Mouse (Mus musculus): ENCODE results near the gene Peg3. TPM values are rescaled to one million over a fixed set of nuclear protein-coding genes. Genes with fewer than 3 reads are reported as not detected.

Gene Peg3
- total and polyA plus RNA-seq, 3 experiments = not detected

DNA sequence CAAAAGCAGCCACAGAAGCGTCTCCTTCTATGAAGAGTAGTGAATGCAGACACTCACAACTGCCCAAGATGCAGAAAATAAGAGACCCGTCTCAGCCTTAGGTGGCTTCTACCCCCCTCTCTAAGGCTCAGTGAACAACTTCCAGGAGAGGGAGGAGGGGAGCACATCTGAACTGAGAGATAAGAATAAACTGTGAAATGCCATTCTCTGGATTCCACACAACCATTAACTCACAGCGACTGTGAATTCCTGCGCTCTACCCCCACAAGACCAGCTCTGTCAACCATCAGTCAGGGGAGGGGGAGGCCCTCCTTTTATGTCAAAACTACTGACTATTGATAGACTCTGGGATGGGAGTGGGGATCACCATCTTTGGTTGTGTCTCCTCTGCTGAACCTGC lies 47.5 kb upstream of the Peg3 start:
- Histone ChIP-seq H3K27ac (ENCODE audit: insufficient read depth, low read depth) (no peak overlapping the region), H3K79me2 (replicated peaks; ENCODE audit: control insufficient read depth, extremely low read depth, insufficient read depth, poor library complexity, severe bottlenecking) (no peaks in the 10 kb centered on the region), H3K4me2 (ENCODE audit: insufficient read depth, low read depth, poor library complexity, severe bottlenecking) (no peak overlapping the region), H3K9me3 (replicated peaks; ENCODE audit: low read length) (peaks cover 65% of the 10 kb centered on the region), H3K27me3 (replicated peaks) (no peaks in the 10 kb centered on the region), H3K9ac (ENCODE audit: insufficient read depth, low read depth) (no peak overlapping the region), H3K4me3 (replicated peaks in 1 of 3; ENCODE audit: low read depth in 2 of 3, low read length in 2 of 3, poor library complexity in 1 of 3) (no peak overlapping the region), H3K36me3 (replicated peaks in 1 of 2; ENCODE audit: control insufficient read depth in 1 of 2, insufficient read depth in 1 of 2, low read length in 1 of 2) (no peaks in the 10 kb centered on the region), H3K4me1 (ENCODE audit: control insufficient read depth in 1 of 2, insufficient read depth in 2 of 2) (no peaks in the 10 kb centered on the region)
- TF ChIP-seq MYC (IDR thresholded peaks at IDR 0.05; ENCODE audit: low read depth, low read length) = no peak
- no peak for TF ChIP-seq MXI1 (IDR thresholded peaks at IDR 0.05; ENCODE audit: low read depth, low read length)
- no peak for TF ChIP-seq ZC3H11A (IDR thresholded peaks at IDR 0.05; ENCODE audit: low read depth, low read length)
- TF ChIP-seq SMC3 (IDR thresholded peaks at IDR 0.05; ENCODE audit: low read depth, low read length) = no peak
- no peak for TF ChIP-seq CTCF (conservative IDR thresholded peaks at IDR 0.05 in 1 of 2, IDR thresholded peaks at IDR 0.05 in 1 of 2; ENCODE audit: low read depth in 2 of 2, low read length in 2 of 2)
- in situ Hi-C loops (cut with MboI; ENCODE audit: low pct_ligation_motif_present, low pct_unique_long_range_greater_than_20kb, low sequenced_read_pairs) (no loop called here), dilution Hi-C loops (cut with MboI; ENCODE audit: extremely low pct_ligation_motif_present, extremely low pct_unique_long_range_greater_than_20kb, low sequenced_read_pairs) (no loop called here)
- no peak for DNase-seq (ENCODE audit: extremely low read depth)

DNA sequence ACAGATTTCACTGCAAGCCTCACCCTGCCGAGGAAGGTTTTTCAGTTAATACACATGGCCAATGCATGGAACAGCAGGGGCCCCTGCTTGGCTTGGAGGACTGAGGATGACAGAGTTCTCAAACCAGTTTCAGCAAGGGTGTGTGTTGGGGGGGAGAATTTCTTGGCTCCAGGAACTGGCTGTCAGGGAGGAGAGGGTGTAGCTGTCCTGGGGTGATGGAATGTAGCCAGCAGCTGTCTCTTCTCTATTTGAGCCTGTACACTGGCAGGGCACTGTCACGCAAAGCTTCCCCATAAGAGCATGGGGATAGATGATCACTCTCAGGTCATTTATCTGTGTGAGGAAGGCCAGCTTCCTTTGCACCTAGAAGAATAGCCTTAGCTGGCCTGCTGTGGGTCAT lies 46.9 kb upstream of the Peg3 start:
- Histone ChIP-seq H3K4me3 (replicated peaks in 1 of 3; ENCODE audit: low read depth in 2 of 3, low read length in 2 of 3, poor library complexity in 1 of 3) (no peak overlapping the region), H3K27me3 (replicated peaks) (no peaks in the 10 kb centered on the region), H3K79me2 (replicated peaks; ENCODE audit: control insufficient read depth, extremely low read depth, insufficient read depth, poor library complexity, severe bottlenecking) (no peaks in the 10 kb centered on the region), H3K27ac (ENCODE audit: insufficient read depth, low read depth) (no peak overlapping the region), H3K4me2 (ENCODE audit: insufficient read depth, low read depth, poor library complexity, severe bottlenecking) (no peak overlapping the region), H3K9ac (ENCODE audit: insufficient read depth, low read depth) (no peak overlapping the region), H3K9me3 (replicated peaks; ENCODE audit: low read length) (peaks cover 65% of the 10 kb centered on the region), H3K4me1 (ENCODE audit: control insufficient read depth in 1 of 2, insufficient read depth in 2 of 2) (no peaks in the 10 kb centered on the region), H3K36me3 (replicated peaks in 1 of 2; ENCODE audit: control insufficient read depth in 1 of 2, insufficient read depth in 1 of 2, low read length in 1 of 2) (no peaks in the 10 kb centered on the region)
- dilution Hi-C loops (cut with MboI; ENCODE audit: extremely low pct_ligation_motif_present, extremely low pct_unique_long_range_greater_than_20kb, low sequenced_read_pairs) = no loop called here
- no peak for DNase-seq (ENCODE audit: extremely low read depth)
- no peak for TF ChIP-seq NRF1 (IDR thresholded peaks at IDR 0.05; ENCODE audit: low read depth, low read length)
- TF ChIP-seq MXI1 (IDR thresholded peaks at IDR 0.05; ENCODE audit: low read depth, low read length) = no peak
- no peak for TF ChIP-seq POLR2AphosphoS2 (IDR thresholded peaks at IDR 0.05; ENCODE audit: low read depth, low read length)
- TF ChIP-seq MAFK (IDR thresholded peaks at IDR 0.05; ENCODE audit: insufficient replicate concordance, low read length) = no peak
- no peak for TF ChIP-seq MYC (IDR thresholded peaks at IDR 0.05; ENCODE audit: low read depth, low read length)
- no peak for TF ChIP-seq EP300 (IDR thresholded peaks at IDR 0.05; ENCODE audit: low read length)
- no peak for TF ChIP-seq UBTF (IDR thresholded peaks at IDR 0.05; ENCODE audit: low read depth, low read length)
- TF ChIP-seq BHLHE40 (IDR thresholded peaks at IDR 0.05; ENCODE audit: low read depth, low read length) = no peak
- TF ChIP-seq MAZ (IDR thresholded peaks at IDR 0.05; ENCODE audit: low read depth, low read length) = no peak
- TF ChIP-seq GABPA (IDR thresholded peaks at IDR 0.05; ENCODE audit: insufficient replicate concordance, low read depth, low read length) = no peak
- TF ChIP-seq E2F4 (IDR thresholded peaks at IDR 0.05; ENCODE audit: insufficient replicate concordance, low read depth, low read length) = no peak
- in situ Hi-C loops (cut with MboI; ENCODE audit: low pct_ligation_motif_present, low pct_unique_long_range_greater_than_20kb, low sequenced_read_pairs) = no loop called here

Measured in CH12.LX (cell line).